Mouse (Mus musculus) cortical plate, adult 2 months (tissue): ENCODE measurements around the gene Ppil1. TPM values are rescaled to one million over a fixed set of nuclear protein-coding genes. Genes with fewer than 3 reads are reported as not detected.

Experiments used
- H3K27ac ChIP-seq: fragments of 200-500 bp; 2 replicates; pipeline ENCODE4 v1.5.1; 2012; ENCODE audit warnings: low read length, control low read depth, inconsistent platforms; ENCODE audit not compliant: insufficient read depth
- H3K4me1 ChIP-seq: fragments of 200-500 bp; 2 replicates; pipeline ENCODE4 v1.6.1; 2011; ENCODE audit warnings: low read length; ENCODE audit not compliant: control insufficient read depth, insufficient read depth
- H3K4me3 ChIP-seq: fragments of 200-500 bp; 2 replicates; pipeline ENCODE4 v1.5.1; 2011; ENCODE audit warnings: mild to moderate bottlenecking, low read length, control low read depth; ENCODE audit not compliant: insufficient read depth
- CTCF ChIP-seq: fragments of 200-500 bp; IDR thresholded peaks from 2 replicates; pipeline ENCODE4 v1.5.1; 2011; ENCODE audit warnings: mild to moderate bottlenecking, control low read depth, low read length; ENCODE audit not compliant: insufficient read depth; ENCODE audit errors: extremely low read depth
- POLR2A ChIP-seq: fragments of 200-500 bp; IDR thresholded peaks from 2 replicates; pipeline ENCODE4 v1.6.1; 2011; ENCODE audit warnings: mild to moderate bottlenecking, low read length, control low read depth; ENCODE audit not compliant: insufficient read depth; ENCODE audit errors: extremely low read depth
- polyA plus RNA-seq: library from polyadenylated mRNA; depleted of rRNA; stranded (reverse); fragments of >200 nt; gene quantifications from 2 replicates; pipeline ENCODE4 v1.2.3, GENCODE M21; 2012

Gene Ppil1
- polyA plus RNA-seq, 1 experiment, result 22.3 TPM

- no peak for TF ChIP-seq CTCF
- TF ChIP-seq POLR2A, result no peak
- no peaks in the 10 kb centered on the region; the same call in 1 of the 2 replicates for H3K4me1 ChIP-seq
- no peak overlapping the region for H3K27ac ChIP-seq
- H3K4me3 ChIP-seq, result no peak overlapping the region
Observed at GRCm38 (mm10) chr17:29244912-29245311, 19.1 kb downstream of the Ppil1 start.

GRCm38 (mm10) chr17:29238421-29238945 is 25.5 kb downstream of the Ppil1 start:
- TF ChIP-seq POLR2A (no peak), CTCF (no peak)
- H3K27ac ChIP-seq, result peak overlapping the region; percentile 23
- H3K4me3 ChIP-seq, result peak overlapping the region; percentile 58
- 0 out of 2 replicates have a peak, but pooled peaks cover 2% of the 10 kb centered on the region for H3K4me1 ChIP-seq

- Histone ChIP-seq H3K4me1 (0 out of 2 replicates have a peak, but pooled peaks cover 2% of the 10 kb centered on the region), H3K4me3 (peak within 1 kb of the TSS; percentile 58), H3K27ac (peak within 1 kb of the TSS; percentile 23)
- TF ChIP-seq POLR2A, result no peak
- no peak for TF ChIP-seq CTCF
Observed at GRCm38 (mm10) chr17:29237772-29238420, 26.1 kb downstream of the Ppil1 start, which contains the start of gene Cpne5. Gene Cpne5, minus strand, starts transcription at chr17:29238167.

GRCm38 (mm10) chr17:29237267-29237771 is 26.7 kb downstream of the Ppil1 start:
- TF ChIP-seq POLR2A (no peak), CTCF (no peak)
- Histone ChIP-seq H3K27ac (peak overlapping the region; percentile 5; the same call in 1 of the 2 replicates), H3K4me1 (0 out of 2 replicates have a peak, but pooled peaks cover 2% of the 10 kb centered on the region), H3K4me3 (peak overlapping the region; percentile 58)

GRCm38 (mm10) chr17:29236111-29236510 is 27.9 kb downstream of the Ppil1 start:
- H3K4me1 ChIP-seq, result 0 out of 2 replicates have a peak, but pooled peaks cover 2% of the 10 kb centered on the region
- TF ChIP-seq POLR2A, result no peak
- no peak for TF ChIP-seq CTCF
- H3K4me3 ChIP-seq, result peak overlapping the region; percentile 58; the same call in 1 of the 2 replicates
- no peak overlapping the region for H3K27ac ChIP-seq

GRCm38 (mm10) chr17:29231109-29231508 is 32.9 kb downstream of the Ppil1 start:
- H3K4me1 ChIP-seq, result 0 out of 2 replicates have a peak, but pooled peaks cover 2% of the 10 kb centered on the region
- no peak overlapping the region for H3K27ac ChIP-seq
- TF ChIP-seq POLR2A (no peak), CTCF (no peak)
- no peak overlapping the region for H3K4me3 ChIP-seq

- TF ChIP-seq CTCF (no peak), POLR2A (no peak)
- Histone ChIP-seq H3K4me3 (no peak overlapping the region), H3K27ac (no peak overlapping the region), H3K4me1 (no peaks in the 10 kb centered on the region)
Observed at GRCm38 (mm10) chr17:29220631-29221030, 43.4 kb downstream of the Ppil1 start.

GRCm38 (mm10) chr17:29218017-29218416 is 46.0 kb downstream of the Ppil1 start:
- TF ChIP-seq CTCF (no peak), POLR2A (no peak)

GRCm38 (mm10) chr17:29216078-29216477 is 47.9 kb downstream of the Ppil1 start:
- TF ChIP-seq CTCF (no peak), POLR2A (no peak)
- Histone ChIP-seq H3K4me3 (no peak overlapping the region), H3K27ac (no peak overlapping the region), H3K4me1 (no peaks in the 10 kb centered on the region)

More at GRCm38 (mm10) chr17:29218017-29218416, 46.0 kb downstream of the Ppil1 start:
- H3K27ac ChIP-seq, result no peak overlapping the region
- H3K4me1 ChIP-seq, result no peaks in the 10 kb centered on the region
- no peak overlapping the region for H3K4me3 ChIP-seq

- TF ChIP-seq POLR2A (no peak), CTCF (no peak)
- no peak overlapping the region for H3K4me3 ChIP-seq
- no peaks in the 10 kb centered on the region for H3K4me1 ChIP-seq
- no peak overlapping the region for H3K27ac ChIP-seq
Observed at GRCm38 (mm10) chr17:29214655-29215054, 49.3 kb downstream of the Ppil1 start.
